Mouse (Mus musculus): ENCODE measurements around the gene Grid2.

DNA sequence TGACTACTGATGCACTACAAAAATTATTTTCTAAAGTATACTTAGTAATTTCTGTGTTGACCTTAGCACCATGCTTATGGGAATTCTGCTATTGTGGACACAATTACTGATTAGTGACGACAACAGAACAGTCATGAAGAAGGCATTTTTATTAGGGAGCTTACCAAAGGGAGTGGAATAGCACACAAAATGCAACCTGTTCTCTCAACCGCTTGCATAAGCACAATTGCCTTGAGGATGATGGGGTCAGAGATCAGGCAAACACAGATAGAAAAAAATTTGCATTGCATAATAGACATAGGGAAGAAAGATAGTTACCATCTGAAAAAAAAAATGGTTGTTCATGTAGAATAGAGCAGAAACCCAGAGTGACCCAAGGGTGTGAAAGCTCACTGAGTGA, 790.4 kb downstream of the Grid2 start:
- TF ChIP-seq POLR2A (IDR thresholded peaks at IDR 0.05; ENCODE audit: borderline replicate concordance, low read depth, low read length) = no peak
- no peak for TF ChIP-seq CTCF (IDR thresholded peaks at IDR 0.05; ENCODE audit: low read depth, low read length)

All from bone marrow macrophage, adult 2 months (primary cell).